Mouse (Mus musculus) brain, embryonic 14.5 days (tissue): ENCODE results near the gene Fanci.

Source experiments
- CTCF ChIP-seq: fragments of 200-500 bp; IDR thresholded peaks from 2 replicates; pipeline ENCODE4 v1.5.1; 2012; ENCODE audit warnings: inconsistent platforms, mild to moderate bottlenecking, moderate library complexity, borderline replicate concordance; ENCODE audit not compliant: insufficient read depth, insufficient read length; ENCODE audit errors: extremely low read depth
- POLR2A ChIP-seq: fragments of 200-500 bp; IDR thresholded peaks from 2 replicates; pipeline ENCODE4 v1.6.1; 2012; ENCODE audit warnings: mild to moderate bottlenecking, inconsistent platforms, borderline replicate concordance; ENCODE audit not compliant: poor library complexity, insufficient read depth, insufficient read length, severe bottlenecking; ENCODE audit errors: extremely low read depth

DNA sequence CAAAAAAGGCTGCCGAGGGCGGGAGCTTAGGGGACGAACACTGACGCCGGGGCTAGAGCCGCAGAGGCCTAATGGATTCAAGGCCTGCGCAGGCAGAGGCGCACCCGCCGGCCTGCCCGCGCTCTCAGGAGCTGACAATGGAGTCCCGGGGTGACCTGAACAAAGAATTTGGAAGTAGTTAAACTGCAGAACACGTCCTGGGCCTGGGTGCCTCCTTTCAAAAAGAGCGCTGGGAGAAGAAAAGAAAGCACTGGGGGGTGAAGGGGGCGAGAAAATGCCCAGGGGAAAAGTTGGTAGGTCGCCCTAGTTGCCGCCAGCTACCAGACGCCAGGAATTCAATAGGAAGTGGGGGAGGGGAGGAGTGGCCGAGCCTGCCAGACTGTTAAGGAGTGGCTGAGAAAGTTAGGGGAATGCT is 106.0 kb downstream of the Fanci start:
- no peak for TF ChIP-seq CTCF
- TF ChIP-seq POLR2A = 0 out of 2 replicates have a peak, but pooled peaks have one; percentile 7
